Mouse (Mus musculus) forebrain, embryonic 15.5 days (tissue): ENCODE data around the gene Ube2e1. TPM values are rescaled to one million over a fixed set of nuclear protein-coding genes. Genes with fewer than 3 reads are reported as not detected.

Experiments
- ATAC-seq: fragments of 200-750 bp; cut with Nextera tagmentation; replicated peaks from 2 replicates; pipeline ENCODE4 v1.8.0; 2017; ENCODE audit warnings: mild to moderate bottlenecking, moderate TSS enrichment, moderate library complexity
- H3K27ac ChIP-seq: fragments of 300-500 bp; sonication (generic); replicated peaks from 2 replicates; pipeline ENCODE4 v1.5.1; 2015; ENCODE audit warnings: mild to moderate bottlenecking, inconsistent platforms
- H3K27me3 ChIP-seq: fragments of 300-500 bp; sonication (generic); 2 replicates; pipeline ENCODE4 v1.6.1; 2015; ENCODE audit warnings: inconsistent platforms
- H3K36me3 ChIP-seq: fragments of 300-500 bp; sonication (generic); 2 replicates; pipeline ENCODE4 v1.6.1; 2015; ENCODE audit warnings: mild to moderate bottlenecking, inconsistent platforms
- H3K4me1 ChIP-seq: fragments of 300-500 bp; sonication (generic); 2 replicates; pipeline ENCODE4 v1.6.1; 2015; ENCODE audit warnings: inconsistent platforms
- H3K4me2 ChIP-seq: fragments of 300-500 bp; sonication (generic); replicated peaks from 2 replicates; pipeline ENCODE4 v1.6.1; 2015; ENCODE audit warnings: mild to moderate bottlenecking, inconsistent platforms
- H3K4me3 ChIP-seq: fragments of 300-500 bp; sonication (generic); 2 replicates; pipeline ENCODE4 v1.5.1; 2015; ENCODE audit warnings: mild to moderate bottlenecking, inconsistent platforms
- H3K9ac ChIP-seq: fragments of 300-500 bp; sonication (generic); replicated peaks from 2 replicates; pipeline ENCODE4 v1.6.1; 2015; ENCODE audit warnings: mild to moderate bottlenecking, inconsistent platforms
- H3K9me3 ChIP-seq: fragments of 300-500 bp; sonication (generic); 2 replicates; pipeline ENCODE4 v1.6.1; 2016; ENCODE audit warnings: inconsistent platforms
- WGBS: fragments of 180-500 bp; shearing (Covaris S2); methylation state at CpG from one replicate; pipeline ENCODE4 v1.1.7; 2015; ENCODE audit warnings: mixed read lengths; 5-methylcytosine and 5-hydroxymethylcytosine counted together
- polyA plus RNA-seq: library from polyadenylated mRNA; unstranded; fragments of >200 nt; fragmentation: Nextera tagmentation; extraction: Ambion mirVana; gene quantifications from 2 replicates; pipeline ENCODE4 v1.2.1, GENCODE M21; 2015

The Ube2e1 gene
- 200 and 214 TPM in 2 replicates for polyA plus RNA-seq

GRCm38 (mm10) chr14:18331693-18332131, at the start of gene Ube2e1:
TSS of gene Ube2e1 (minus strand) at chr14:18331859.
- no peaks in the 10 kb centered on the region for H3K9me3 ChIP-seq
- peak within 1 kb of the TSS; percentile 96 for H3K9ac ChIP-seq
- H3K4me2 ChIP-seq: peak within 1 kb of the TSS; percentile 57
- H3K36me3 ChIP-seq: no peaks in the 10 kb centered on the region
- H3K4me3 ChIP-seq: peak within 1 kb of the TSS; percentile 65
- peaks cover 31% of the 10 kb centered on the region for H3K4me1 ChIP-seq
- WGBS: under 1% methylated on average over 27 of the region's 39 CpGs
- peak within 1 kb of the TSS; percentile 86 for H3K27ac ChIP-seq
- peak; percentile 92 for ATAC-seq
- H3K27me3 ChIP-seq: no peaks in the 10 kb centered on the region

- WGBS: 64% methylated on average over 5 of the region's 5 CpGs
- no peak overlapping the region for H3K4me2 ChIP-seq
- no peaks in the 10 kb centered on the region for H3K36me3 ChIP-seq
- H3K9me3 ChIP-seq: no peaks in the 10 kb centered on the region
- H3K27me3 ChIP-seq: no peaks in the 10 kb centered on the region
- H3K9ac ChIP-seq: no peak overlapping the region
- ATAC-seq: no peak
- H3K4me3 ChIP-seq: no peak overlapping the region
- H3K27ac ChIP-seq: no peak overlapping the region
- no peaks in the 10 kb centered on the region for H3K4me1 ChIP-seq
Measured at GRCm38 (mm10) chr14:18379841-18380240, 48.2 kb upstream of the Ube2e1 start.

- no peak overlapping the region for H3K4me2 ChIP-seq
- H3K27me3 ChIP-seq: no peaks in the 10 kb centered on the region
- WGBS: 60% methylated on average over 8 of the region's 8 CpGs
- no peak overlapping the region for H3K27ac ChIP-seq
- H3K36me3 ChIP-seq: no peaks in the 10 kb centered on the region
- peak; percentile 46 for ATAC-seq
- no peak overlapping the region for H3K9ac ChIP-seq
- H3K9me3 ChIP-seq: no peaks in the 10 kb centered on the region
- no peak overlapping the region for H3K4me3 ChIP-seq
- no peaks in the 10 kb centered on the region for H3K4me1 ChIP-seq
Measured at GRCm38 (mm10) chr14:18377944-18378575, 46.4 kb upstream of the Ube2e1 start.

GRCm38 (mm10) chr14:18376206-18376605, 44.5 kb upstream of the Ube2e1 start:
- Histone ChIP-seq H3K9ac (no peak overlapping the region), H3K27me3 (no peaks in the 10 kb centered on the region), H3K36me3 (no peaks in the 10 kb centered on the region), H3K27ac (no peak overlapping the region), H3K4me3 (no peak overlapping the region), H3K4me1 (no peaks in the 10 kb centered on the region), H3K4me2 (no peak overlapping the region), H3K9me3 (no peaks in the 10 kb centered on the region)
- ATAC-seq: no peak
- 87% methylated on average over 3 of the region's 3 CpGs for WGBS

GRCm38 (mm10) chr14:18373758-18374405, 42.2 kb upstream of the Ube2e1 start:
- H3K9me3 ChIP-seq: no peaks in the 10 kb centered on the region
- no peaks in the 10 kb centered on the region for H3K27me3 ChIP-seq
- no peak overlapping the region for H3K9ac ChIP-seq
- H3K4me1 ChIP-seq: no peaks in the 10 kb centered on the region
- no peak overlapping the region for H3K4me2 ChIP-seq
- no peak for ATAC-seq
- no peak overlapping the region for H3K27ac ChIP-seq
- no peak overlapping the region for H3K4me3 ChIP-seq
- no peaks in the 10 kb centered on the region for H3K36me3 ChIP-seq
- WGBS: 42% methylated on average over 6 of the region's 6 CpGs

GRCm38 (mm10) chr14:18372761-18373610, 41.3 kb upstream of the Ube2e1 start:
- H3K9ac ChIP-seq: no peak overlapping the region
- H3K27me3 ChIP-seq: no peaks in the 10 kb centered on the region
- 85% methylated on average over 9 of the region's 9 CpGs for WGBS
- H3K27ac ChIP-seq: no peak overlapping the region
- H3K4me2 ChIP-seq: no peak overlapping the region
- no peak for ATAC-seq
- no peaks in the 10 kb centered on the region for H3K4me1 ChIP-seq
- no peaks in the 10 kb centered on the region for H3K9me3 ChIP-seq
- H3K4me3 ChIP-seq: no peak overlapping the region
- H3K36me3 ChIP-seq: no peaks in the 10 kb centered on the region

GRCm38 (mm10) chr14:18369031-18369430, 37.4 kb upstream of the Ube2e1 start:
- no peak for ATAC-seq
- no peaks in the 10 kb centered on the region for H3K4me1 ChIP-seq

GRCm38 (mm10) chr14:18367025-18367424, 35.4 kb upstream of the Ube2e1 start:
- Histone ChIP-seq H3K4me2 (no peak overlapping the region), H3K36me3 (no peaks in the 10 kb centered on the region), H3K9me3 (no peaks in the 10 kb centered on the region), H3K4me3 (no peak overlapping the region), H3K27ac (no peak overlapping the region), H3K27me3 (no peaks in the 10 kb centered on the region), H3K4me1 (no peaks in the 10 kb centered on the region), H3K9ac (no peak overlapping the region)
- WGBS: 43% methylated on average over 5 of the region's 5 CpGs
- ATAC-seq: no peak

More at GRCm38 (mm10) chr14:18369031-18369430, 37.4 kb upstream of the Ube2e1 start:
- H3K4me3 ChIP-seq: no peak overlapping the region
- no peaks in the 10 kb centered on the region for H3K36me3 ChIP-seq
- no peaks in the 10 kb centered on the region for H3K9me3 ChIP-seq
- no peaks in the 10 kb centered on the region for H3K27me3 ChIP-seq
- H3K9ac ChIP-seq: no peak overlapping the region
- no peak overlapping the region for H3K4me2 ChIP-seq
- H3K27ac ChIP-seq: no peak overlapping the region

- Histone ChIP-seq H3K27ac (no peak overlapping the region), H3K4me2 (no peak overlapping the region), H3K27me3 (no peaks in the 10 kb centered on the region), H3K4me3 (no peak overlapping the region), H3K4me1 (no peaks in the 10 kb centered on the region), H3K36me3 (no peaks in the 10 kb centered on the region), H3K9me3 (no peaks in the 10 kb centered on the region), H3K9ac (no peak overlapping the region)
- no peak for ATAC-seq
- WGBS: 88% methylated on average over 3 of the region's 3 CpGs
Measured at GRCm38 (mm10) chr14:18364321-18364720, 32.7 kb upstream of the Ube2e1 start.

- Histone ChIP-seq H3K36me3 (no peaks in the 10 kb centered on the region), H3K4me1 (no peaks in the 10 kb centered on the region), H3K9me3 (no peaks in the 10 kb centered on the region), H3K27me3 (no peaks in the 10 kb centered on the region), H3K4me3 (no peak overlapping the region), H3K9ac (no peak overlapping the region), H3K4me2 (no peak overlapping the region), H3K27ac (no peak overlapping the region)
- ATAC-seq: no peak
- 54% methylated on average over 2 of the region's 2 CpGs for WGBS
Measured at GRCm38 (mm10) chr14:18356442-18356841, 24.8 kb upstream of the Ube2e1 start.

- no peak overlapping the region for H3K9ac ChIP-seq
- no peak overlapping the region for H3K4me3 ChIP-seq
- no peaks in the 10 kb centered on the region for H3K27me3 ChIP-seq
- no peaks in the 10 kb centered on the region for H3K36me3 ChIP-seq
- H3K27ac ChIP-seq: no peak overlapping the region
- H3K4me2 ChIP-seq: no peak overlapping the region
- ATAC-seq: no peak
- no peaks in the 10 kb centered on the region for H3K4me1 ChIP-seq
- H3K9me3 ChIP-seq: no peaks in the 10 kb centered on the region
- 77% methylated on average over 6 of the region's 6 CpGs for WGBS
Measured at GRCm38 (mm10) chr14:18355514-18356190, 24.0 kb upstream of the Ube2e1 start.

- H3K4me3 ChIP-seq: no peak overlapping the region
- H3K27ac ChIP-seq: no peak overlapping the region
- no peak overlapping the region for H3K9ac ChIP-seq
- H3K27me3 ChIP-seq: no peaks in the 10 kb centered on the region
- H3K4me2 ChIP-seq: no peak overlapping the region
- no peak for ATAC-seq
- H3K36me3 ChIP-seq: no peaks in the 10 kb centered on the region
- no peaks in the 10 kb centered on the region for H3K4me1 ChIP-seq
- 70% methylated on average over 3 of the region's 3 CpGs for WGBS
- no peaks in the 10 kb centered on the region for H3K9me3 ChIP-seq
Measured at GRCm38 (mm10) chr14:18353525-18353924, 21.9 kb upstream of the Ube2e1 start.
